In genomic region chr10:127677591-127678336, GRCm38 (mm10) we compare ENCODE assay signal across 8 mouse cellular contexts. TPM values are rescaled to one million over a fixed set of nuclear protein-coding genes. Genes with fewer than 3 reads are reported as not detected.
DNase-seq lines count a peak whose midpoint lies in the region; ATAC-seq and TF ChIP-seq lines count a peak whose summit lies in the region.

No protein-coding gene starts in this region.

- H3K36me3 ChIP-seq in forebrain, embryonic 14.5 days (ENCODE audit: control insufficient read depth, insufficient read depth, low read length), result no peaks in the 10 kb centered on the region
- no peaks in the 10 kb centered on the region for H3K36me3 ChIP-seq in limb, embryonic 14.5 days (ENCODE audit: control insufficient read depth, insufficient read depth, low read length)
- no peaks in the 10 kb centered on the region for H3K36me3 ChIP-seq in midbrain, embryonic 14.5 days (ENCODE audit: control insufficient read depth, insufficient read depth, low read length)

- no peak for TF ChIP-seq POLR2A in limb, embryonic 14.5 days (IDR thresholded peaks at IDR 0.05; ENCODE audit: borderline replicate concordance, extremely low read depth, insufficient read depth, insufficient read length)

- H3K9me3 ChIP-seq in forebrain, embryonic 14.5 days (replicated peaks; ENCODE audit: control insufficient read depth, low read length), result no peaks in the 10 kb centered on the region
- no peaks in the 10 kb centered on the region for H3K9me3 ChIP-seq in limb, embryonic 14.5 days (ENCODE audit: control insufficient read depth, low read length)
- H3K9me3 ChIP-seq in midbrain, embryonic 14.5 days (ENCODE audit: control insufficient read depth, low read length), result no peaks in the 10 kb centered on the region

- H3K4me1 ChIP-seq in forebrain, embryonic 14.5 days (ENCODE audit: control insufficient read depth, insufficient read depth, low read length), result peaks cover 7% of the 10 kb centered on the region; the same call in 1 of the 2 replicates
- H3K4me1 ChIP-seq in limb, embryonic 14.5 days (ENCODE audit: control insufficient read depth, insufficient read depth, low read length), result peaks cover 4% of the 10 kb centered on the region
- peaks cover 3% of the 10 kb centered on the region; the same call in 1 of the 2 replicates for H3K4me1 ChIP-seq in midbrain, embryonic 14.5 days (ENCODE audit: control insufficient read depth, insufficient read depth, low read length)

- DNase-seq in layer of hippocampus, adult 11-12 months (ENCODE audit: low spot score), result peak; percentile 67
- no peak for DNase-seq in layer of hippocampus, adult 9-10 months (ENCODE audit: low spot score)
- peak; percentile 80 for DNase-seq in c-Kit-positive CD71-positive TER-119-negative erythroid progenitor cells, embryonic 14.5 days (ENCODE audit: low read depth)
- peak; percentile 87 for DNase-seq in forebrain, embryonic 14.5 days (ENCODE audit: low spot score)
- peak; percentile 86 for DNase-seq in induced T-regulatory cell, adult 2 months (ENCODE audit: low read depth)
- peak; percentile 86 for DNase-seq in limb, embryonic 14.5 days (ENCODE audit: low spot score)
- DNase-seq in midbrain, embryonic 14.5 days, result peak; percentile 84
- DNase-seq in telencephalon, adult 2 months (ENCODE audit: low read depth, low spot score), result peak; percentile 75

- peak overlapping the region; percentile 80 for H3K4me2 ChIP-seq in forebrain, embryonic 14.5 days (ENCODE audit: low read length)
- H3K4me2 ChIP-seq in limb, embryonic 14.5 days (replicated peaks; ENCODE audit: low read depth, low read length, severe bottlenecking), result peak overlapping the region; percentile 85
- peak overlapping the region; percentile 98 for H3K4me2 ChIP-seq in midbrain, embryonic 14.5 days (ENCODE audit: low read length)

- H3K4me3 ChIP-seq in forebrain, embryonic 14.5 days (ENCODE audit: low read depth, low read length), result peak overlapping the region; percentile 75
- peak overlapping the region; percentile 60 for H3K4me3 ChIP-seq in limb, embryonic 14.5 days (replicated peaks; ENCODE audit: low read length)
- H3K4me3 ChIP-seq in midbrain, embryonic 14.5 days (replicated peaks; ENCODE audit: low read depth, low read length), result peak overlapping the region; percentile 66

- WGBS in forebrain, embryonic 14.5 days, result 16% methylated on average over 14 of the region's 14 CpGs
- 12% methylated on average over 14 of the region's 14 CpGs for WGBS in limb, embryonic 14.5 days
- WGBS in midbrain, embryonic 14.5 days, result 14% methylated on average over 14 of the region's 14 CpGs

- no peak overlapping the region for H3K27ac ChIP-seq in forebrain, embryonic 14.5 days (ENCODE audit: low read depth, low read length)
- H3K27ac ChIP-seq in limb, embryonic 14.5 days (replicated peaks; ENCODE audit: low read depth, low read length), result no peak overlapping the region
- H3K27ac ChIP-seq in midbrain, embryonic 14.5 days (replicated peaks; ENCODE audit: low read depth, low read length), result no peak overlapping the region

- H3K27me3 ChIP-seq in forebrain, embryonic 14.5 days (replicated peaks; ENCODE audit: control insufficient read depth, insufficient read depth, low read length), result no peaks in the 10 kb centered on the region
- no peaks in the 10 kb centered on the region for H3K27me3 ChIP-seq in limb, embryonic 14.5 days (ENCODE audit: control insufficient read depth, insufficient read depth, low read length)
- no peaks in the 10 kb centered on the region for H3K27me3 ChIP-seq in midbrain, embryonic 14.5 days (ENCODE audit: control insufficient read depth, insufficient read depth, low read length)

- peak overlapping the region; percentile 66 for H3K9ac ChIP-seq in forebrain, embryonic 14.5 days (ENCODE audit: low read length)
- H3K9ac ChIP-seq in limb, embryonic 14.5 days (ENCODE audit: low read depth, low read length, severe bottlenecking), result peak overlapping the region; percentile 54
- H3K9ac ChIP-seq in midbrain, embryonic 14.5 days (replicated peaks; ENCODE audit: low read length), result peak overlapping the region; percentile 72

- ATAC-seq in forebrain, embryonic 14.5 days, result no peak
- ATAC-seq in limb, embryonic 14.5 days (ENCODE audit: low FRiP score, low read depth), result no peak
- ATAC-seq in midbrain, embryonic 14.5 days (ENCODE audit: low FRiP score, low TSS enrichment), result no peak

RNA-seq across cellular contexts. Expression of gene Nab2, which starts 9.4 kb away (rescaled TPM):
- polyA plus RNA-seq in forebrain, embryonic 14.5 days (2014; fragmentation: Nextera tagmentation; extraction: Ambion mirVana), result 1.8 and 1.9 TPM in 2 replicates
- 64.5 and 68.3 TPM in 2 replicates for polyA plus RNA-seq in limb, embryonic 14.5 days (2012; rRNA removed)
- polyA plus RNA-seq in limb, embryonic 14.5 days (2014; fragmentation: Nextera tagmentation; extraction: Ambion mirVana), result 16.4 and 19.9 TPM in 2 replicates
- 0.93 and 1.2 TPM in 2 replicates for polyA plus RNA-seq in midbrain, embryonic 14.5 days (2014; fragmentation: Nextera tagmentation; extraction: Ambion mirVana)

RNA-seq across cellular contexts. Expression of gene Nemp1, which starts 11.1 kb away (rescaled TPM):
- polyA plus RNA-seq in forebrain, embryonic 14.5 days (2014; fragmentation: Nextera tagmentation; extraction: Ambion mirVana), result 5.8 TPM in 2 replicates
- 12.3 and 13.9 TPM in 2 replicates for polyA plus RNA-seq in limb, embryonic 14.5 days (2012; rRNA removed)
- 9.0 and 10.2 TPM in 2 replicates for polyA plus RNA-seq in limb, embryonic 14.5 days (2014; fragmentation: Nextera tagmentation; extraction: Ambion mirVana)
- 2.6 and 3.5 TPM in 2 replicates for polyA plus RNA-seq in midbrain, embryonic 14.5 days (2014; fragmentation: Nextera tagmentation; extraction: Ambion mirVana)

RNA-seq across cellular contexts. Expression of gene Myo1a, which starts 27.2 kb away (rescaled TPM):
- polyA plus RNA-seq in forebrain, embryonic 14.5 days (2014; fragmentation: Nextera tagmentation; extraction: Ambion mirVana), result 0.67 and 1.3 TPM in 2 replicates
- 1.2 and 1.7 TPM in 2 replicates for polyA plus RNA-seq in limb, embryonic 14.5 days (2012; rRNA removed)
- polyA plus RNA-seq in limb, embryonic 14.5 days (2014; fragmentation: Nextera tagmentation; extraction: Ambion mirVana), result 0.30 and 0.48 TPM in 2 replicates
- 0.62 TPM in 1 of 2 replicates, not detected in the other for polyA plus RNA-seq in midbrain, embryonic 14.5 days (2014; fragmentation: Nextera tagmentation; extraction: Ambion mirVana)

RNA-seq across cellular contexts. Expression of gene Stat6, which starts 35.0 kb away (rescaled TPM):
- polyA plus RNA-seq in forebrain, embryonic 14.5 days (2014; fragmentation: Nextera tagmentation; extraction: Ambion mirVana), result 3.4 and 3.7 TPM in 2 replicates
- polyA plus RNA-seq in limb, embryonic 14.5 days (2012; rRNA removed), result 30.7 and 33.5 TPM in 2 replicates
- 22.2 and 24.6 TPM in 2 replicates for polyA plus RNA-seq in limb, embryonic 14.5 days (2014; fragmentation: Nextera tagmentation; extraction: Ambion mirVana)
- polyA plus RNA-seq in midbrain, embryonic 14.5 days (2014; fragmentation: Nextera tagmentation; extraction: Ambion mirVana), result 1.4 and 4.0 TPM in 2 replicates

RNA-seq across cellular contexts. Expression of gene Tac2, which starts 46.5 kb away (rescaled TPM):
- polyA plus RNA-seq in forebrain, embryonic 14.5 days (2014; fragmentation: Nextera tagmentation; extraction: Ambion mirVana), result 2.6 and 5.6 TPM in 2 replicates
- polyA plus RNA-seq in limb, embryonic 14.5 days (2012; rRNA removed), result 0.58 and 15.2 TPM in 2 replicates
- polyA plus RNA-seq in limb, embryonic 14.5 days (2014; fragmentation: Nextera tagmentation; extraction: Ambion mirVana), result 0.44 and 0.84 TPM in 2 replicates
- not detected in 2 replicates for polyA plus RNA-seq in midbrain, embryonic 14.5 days (2014; fragmentation: Nextera tagmentation; extraction: Ambion mirVana)
